Mouse (Mus musculus) limb, embryonic 12.5 days (tissue): ENCODE results near the gene Fbxl15. TPM values are rescaled to one million over a fixed set of nuclear protein-coding genes. Genes with fewer than 3 reads are reported as not detected.

Experiments
- ATAC-seq: fragments of 200-750 bp; cut with Nextera tagmentation; 2 replicates; pipeline ENCODE4 v1.8.0; 2017; ENCODE audit warnings: low read depth, moderate TSS enrichment; ENCODE audit not compliant: insufficient number of reproducible peaks, insufficient read depth, low FRiP score, low TSS enrichment
- H3K27ac ChIP-seq: fragments of 300-500 bp; sonication (generic); 2 replicates; pipeline ENCODE4 v1.5.1; 2016; ENCODE audit warnings: mild to moderate bottlenecking, moderate library complexity
- H3K27me3 ChIP-seq: fragments of 300-500 bp; sonication (generic); 2 replicates; pipeline ENCODE4 v1.6.1; 2016; ENCODE audit warnings: mild to moderate bottlenecking, moderate library complexity
- H3K36me3 ChIP-seq: fragments of 300-500 bp; sonication (generic); 2 replicates; pipeline ENCODE4 v1.6.1; 2016; ENCODE audit warnings: mild to moderate bottlenecking, moderate library complexity
- H3K4me1 ChIP-seq: fragments of 300-500 bp; sonication (generic); replicated peaks from 2 replicates; pipeline ENCODE4 v1.6.1; 2016
- H3K4me2 ChIP-seq: fragments of 300-500 bp; sonication (generic); 2 replicates; pipeline ENCODE4 v1.6.1; 2016; ENCODE audit warnings: mild to moderate bottlenecking, moderate library complexity
- H3K4me3 ChIP-seq: fragments of 300-500 bp; sonication (generic); replicated peaks from 2 replicates; pipeline ENCODE4 v1.5.1; 2016; ENCODE audit warnings: mild to moderate bottlenecking
- H3K9ac ChIP-seq: fragments of 300-500 bp; sonication (generic); replicated peaks from 2 replicates; pipeline ENCODE4 v1.6.1; 2016; ENCODE audit warnings: mild to moderate bottlenecking, moderate library complexity
- H3K9me3 ChIP-seq: fragments of 300-500 bp; sonication (generic); 2 replicates; pipeline ENCODE4 v1.6.1; 2016; ENCODE audit warnings: mild to moderate bottlenecking, moderate library complexity
- WGBS: fragments of 180-500 bp; shearing (Covaris S2); methylation state at CpG from one replicate; pipeline ENCODE4 v1.1.7; 2016; 5-methylcytosine and 5-hydroxymethylcytosine counted together
- microRNA counts: library from miRNA; unstranded; fragments of <30 nt; microRNA quantifications from one replicate; lab custom pipeline; 2017
- microRNA-seq: library from miRNA; unstranded; fragments of <30 nt; microRNA quantifications from one replicate; pipeline ENCODE4, GENCODE M21; 2017
- polyA plus RNA-seq: library from polyadenylated mRNA; unstranded; fragments of >200 nt; fragmentation: Nextera tagmentation; extraction: Ambion mirVana; gene quantifications from 2 replicates; pipeline ENCODE4 v1.2.1, GENCODE M21; 2016

The Fbxl15 gene
- polyA plus RNA-seq, 1 experiment from 2014 or later = 14.3 TPM

DNA sequence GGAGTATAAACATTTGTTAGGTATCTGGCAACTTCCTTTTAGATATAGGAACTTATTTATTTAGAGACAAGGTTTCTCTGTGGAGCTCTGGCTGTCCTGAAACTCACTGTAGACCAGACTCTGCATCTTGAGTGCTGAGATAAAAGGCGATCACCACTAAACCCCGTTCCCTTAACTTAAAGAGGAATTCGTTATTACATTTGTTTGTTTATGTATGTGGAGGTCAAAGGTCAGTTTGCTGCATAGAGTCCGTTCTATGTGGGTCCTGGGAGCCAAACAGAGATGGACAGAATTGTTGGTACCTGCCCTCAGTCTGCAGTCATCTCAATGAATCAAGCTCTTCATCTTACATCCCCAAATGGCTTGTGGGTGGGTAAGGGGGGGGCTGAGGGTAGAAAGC is 47.9 kb downstream of the Fbxl15 start:
- H3K9me3 ChIP-seq = no peaks in the 10 kb centered on the region
- no peak overlapping the region for H3K27ac ChIP-seq
- H3K4me2 ChIP-seq = no peak overlapping the region
- WGBS = 52% methylated on average over 4 of the region's 4 CpGs
- H3K4me3 ChIP-seq = no peak overlapping the region
- no peak for ATAC-seq
- H3K9ac ChIP-seq = no peak overlapping the region
- no peaks in the 10 kb centered on the region for H3K4me1 ChIP-seq
- H3K36me3 ChIP-seq = peaks cover 48% of the 10 kb centered on the region
- H3K27me3 ChIP-seq = no peaks in the 10 kb centered on the region

MicroRNAs within 50 kb of the gene (microRNA counts, 519-probe panel; counts per million panel counts)
- not detected for microRNA mmu-miR-146b (lab: Ali Mortazavi, UCI)

Small RNAs within 50 kb of the gene (microRNA-seq; reads per million reads assigned to microRNA genes)
- gene Mir146b = not detected

Other genes starting within 250 kb of the Fbxl15 start
- gene Elovl3, start 196.3 kb upstream of the Fbxl15 start, polyA plus RNA-seq = 0.40 and 0.53 TPM in 2 replicates
- 8.7 and 9.5 TPM in 2 replicates for gene Pitx3, start 179.9 kb upstream of the Fbxl15 start, polyA plus RNA-seq
- 57.4 and 63.0 TPM in 2 replicates for gene Gbf1, start 175.7 kb upstream of the Fbxl15 start, polyA plus RNA-seq
- gene Nfkb2, start 23.9 kb upstream of the Fbxl15 start, polyA plus RNA-seq = 8.5 and 9.5 TPM in 2 replicates
- gene Psd, start 1.0 kb upstream of the Fbxl15 start, polyA plus RNA-seq = 2.8 and 3.0 TPM in 2 replicates
- gene Cuedc2, start 10.5 kb downstream of the Fbxl15 start, polyA plus RNA-seq = 165 and 176 TPM in 2 replicates
- gene Mfsd13a, start 12.9 kb downstream of the Fbxl15 start, polyA plus RNA-seq = 3.8 and 4.4 TPM in 2 replicates
- 2.3 TPM in 2 replicates for gene 2310034G01Rik, start 22.1 kb downstream of the Fbxl15 start, polyA plus RNA-seq
- 145 and 147 TPM in 2 replicates for gene Actr1a, start 67.6 kb downstream of the Fbxl15 start, polyA plus RNA-seq
- gene Sufu, start 68.7 kb downstream of the Fbxl15 start, polyA plus RNA-seq = 44.4 and 45.2 TPM in 2 replicates
- 17.3 and 21.5 TPM in 2 replicates for gene Trim8, start 173.5 kb downstream of the Fbxl15 start, polyA plus RNA-seq
- gene Arl3, start 245.0 kb downstream of the Fbxl15 start, polyA plus RNA-seq = 167 and 173 TPM in 2 replicates
- gene Sfxn2, start 245.2 kb downstream of the Fbxl15 start, polyA plus RNA-seq = 18.3 and 25.2 TPM in 2 replicates